Comparison of ENCODE assay signal across 8 mouse cellular contexts in the genomic region with DNA sequence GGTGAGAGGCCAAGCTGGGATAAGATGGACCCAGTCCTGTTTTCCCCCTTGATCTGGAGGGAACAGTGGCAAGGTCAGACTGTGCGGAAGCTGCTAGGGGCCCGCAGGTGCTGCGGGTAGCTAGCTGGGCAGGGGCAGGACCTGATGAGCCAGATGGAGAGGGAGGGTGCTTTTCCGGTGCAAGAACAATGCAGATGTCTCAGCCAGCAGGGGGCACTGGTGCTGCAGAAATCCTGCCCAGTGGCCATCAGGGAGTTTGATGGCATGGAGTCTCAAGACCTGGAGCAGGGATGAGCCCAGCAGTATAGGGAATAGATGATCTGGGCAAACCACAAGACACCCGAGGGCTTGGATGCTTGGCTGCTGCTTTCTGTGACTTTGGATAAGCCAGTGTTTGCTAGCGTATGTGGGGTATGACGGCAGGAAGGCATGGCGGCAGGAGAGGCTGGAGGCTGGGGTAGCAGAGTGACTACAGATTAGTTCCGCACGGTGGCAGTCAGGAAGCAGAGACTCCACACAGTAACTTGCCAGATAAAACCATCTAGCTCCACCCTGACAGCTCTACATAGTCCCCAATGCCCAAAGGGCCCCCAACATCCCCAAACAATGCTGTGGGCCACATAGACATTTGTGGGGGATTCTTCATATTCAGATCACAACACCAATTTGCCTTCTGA. TPM values are rescaled to one million over a fixed set of nuclear protein-coding genes. Genes with fewer than 3 reads are reported as not detected.
DNase-seq lines count a peak whose midpoint lies in the region; ATAC-seq lines count a peak whose summit lies in the region.

No protein-coding gene starts in this region.

- no peak overlapping the region for H3K27ac ChIP-seq in forebrain, embryonic 11.5 days (ENCODE audit: low read depth, low read length)
- no peak overlapping the region for H3K27ac ChIP-seq in hindbrain, embryonic 13.5 days
- no peak overlapping the region for H3K27ac ChIP-seq in limb, embryonic 10.5 days
- H3K27ac ChIP-seq in neural tube, embryonic 11.5 days (ENCODE audit: low read depth, low read length), result no peak overlapping the region

- no peak overlapping the region for H3K4me2 ChIP-seq in forebrain, embryonic 11.5 days (ENCODE audit: low read depth, low read length, severe bottlenecking)
- no peak overlapping the region for H3K4me2 ChIP-seq in hindbrain, embryonic 13.5 days
- no peak overlapping the region for H3K4me2 ChIP-seq in neural tube, embryonic 11.5 days (ENCODE audit: low read depth)

- no peaks in the 10 kb centered on the region for H3K27me3 ChIP-seq in forebrain, embryonic 11.5 days (ENCODE audit: control insufficient read depth, insufficient read depth, low read length)
- no peaks in the 10 kb centered on the region; the same call in 1 of the 2 replicates for H3K27me3 ChIP-seq in hindbrain, embryonic 13.5 days
- no peaks in the 10 kb centered on the region for H3K27me3 ChIP-seq in limb, embryonic 10.5 days (ENCODE audit: low read depth, poor library complexity, severe bottlenecking)
- H3K27me3 ChIP-seq in neural tube, embryonic 11.5 days (ENCODE audit: control insufficient read depth, insufficient read depth, low read length), result no peaks in the 10 kb centered on the region

- H3K9me3 ChIP-seq in forebrain, embryonic 11.5 days (ENCODE audit: control insufficient read depth, low read length), result no peaks in the 10 kb centered on the region
- no peaks in the 10 kb centered on the region for H3K9me3 ChIP-seq in hindbrain, embryonic 13.5 days
- no peaks in the 10 kb centered on the region for H3K9me3 ChIP-seq in limb, embryonic 10.5 days (replicated peaks)
- no peaks in the 10 kb centered on the region for H3K9me3 ChIP-seq in neural tube, embryonic 11.5 days (ENCODE audit: control insufficient read depth, low read length)

- no peaks in the 10 kb centered on the region for H3K4me1 ChIP-seq in forebrain, embryonic 11.5 days (replicated peaks; ENCODE audit: control insufficient read depth, insufficient read depth, low read length)
- H3K4me1 ChIP-seq in hindbrain, embryonic 13.5 days (replicated peaks), result peaks cover 24% of the 10 kb centered on the region
- peaks cover 20% of the 10 kb centered on the region for H3K4me1 ChIP-seq in limb, embryonic 10.5 days
- no peaks in the 10 kb centered on the region for H3K4me1 ChIP-seq in neural tube, embryonic 11.5 days (ENCODE audit: control insufficient read depth, insufficient read depth, low read length)

- WGBS in forebrain, embryonic 11.5 days, result 26% methylated on average over 10 of the region's 10 CpGs
- WGBS in hindbrain, embryonic 13.5 days, result 29% methylated on average over 10 of the region's 10 CpGs
- WGBS in limb, embryonic 10.5 days, result 40% methylated on average over 10 of the region's 10 CpGs
- WGBS in neural tube, embryonic 11.5 days, result 39% methylated on average over 10 of the region's 10 CpGs

- H3K36me3 ChIP-seq in forebrain, embryonic 11.5 days (ENCODE audit: control insufficient read depth, insufficient read depth, low read length), result no peaks in the 10 kb centered on the region
- H3K36me3 ChIP-seq in hindbrain, embryonic 13.5 days, result no peaks in the 10 kb centered on the region
- no peaks in the 10 kb centered on the region for H3K36me3 ChIP-seq in limb, embryonic 10.5 days
- no peaks in the 10 kb centered on the region for H3K36me3 ChIP-seq in neural tube, embryonic 11.5 days (ENCODE audit: control insufficient read depth, insufficient read depth, low read length)

- peak; percentile 73 for DNase-seq in layer of hippocampus, adult 11-12 months (ENCODE audit: low spot score)
- DNase-seq in layer of hippocampus, adult 9-11 months, result no peak
- peak; percentile 81 for DNase-seq in brain, adult 2 months (ENCODE audit: low read depth, low spot score)
- DNase-seq in forebrain, embryonic 11.5 days (ENCODE audit: low spot score), result peak; percentile 88
- peak; percentile 73 for DNase-seq in limb, embryonic 10.5 days (ENCODE audit: low spot score)
- DNase-seq in neural tube, embryonic 11.5 days (ENCODE audit: low spot score), result peak; percentile 72
- no peak for DNase-seq in urinary bladder, postnatal 36 days (ENCODE audit: low spot score in 2 of 2)

- H3K4me3 ChIP-seq in forebrain, embryonic 11.5 days (ENCODE audit: low read depth, low read length), result no peak overlapping the region
- H3K4me3 ChIP-seq in hindbrain, embryonic 13.5 days, result no peak overlapping the region
- H3K4me3 ChIP-seq in limb, embryonic 10.5 days, result no peak overlapping the region
- no peak overlapping the region for H3K4me3 ChIP-seq in neural tube, embryonic 11.5 days (ENCODE audit: low read depth, low read length)

- no peak overlapping the region for H3K9ac ChIP-seq in forebrain, embryonic 11.5 days (ENCODE audit: low read length)
- no peak overlapping the region; the same call in 1 of the 2 replicates for H3K9ac ChIP-seq in hindbrain, embryonic 13.5 days
- no peak overlapping the region for H3K9ac ChIP-seq in neural tube, embryonic 11.5 days (ENCODE audit: low read length)

- ATAC-seq in forebrain, embryonic 11.5 days (replicated peaks; ENCODE audit: low FRiP score), result peak; percentile 42; the same call in 1 of the 2 replicates
- peak; percentile 50; the same call in 1 of the 2 replicates for ATAC-seq in hindbrain, embryonic 13.5 days (ENCODE audit: low FRiP score)
- ATAC-seq in neural tube, embryonic 11.5 days (ENCODE audit: insufficient read depth, low FRiP score, low TSS enrichment), result no peak

RNA-seq across cellular contexts. Expression of a gene that starts 55.0 kb away (rescaled TPM):
- not detected in 2 replicates for polyA plus RNA-seq in forebrain, embryonic 11.5 days (2014; fragmentation: Nextera tagmentation; extraction: Ambion mirVana)
- polyA plus RNA-seq in hindbrain, embryonic 13.5 days (2015; fragmentation: Nextera tagmentation; extraction: Ambion mirVana), result 0.12 TPM in 1 of 2 replicates, not detected in the other
- not detected in 2 replicates for polyA plus RNA-seq in limb, embryonic 10.5 days (2016; fragmentation: Nextera tagmentation; extraction: Ambion mirVana)
- not detected in 2 replicates for polyA plus RNA-seq in neural tube, embryonic 11.5 days (2014; fragmentation: Nextera tagmentation; extraction: Ambion mirVana)

Comparison
In these comparisons a context has a peak if more than half of its experiments do, and no peak if none do; other contexts are left out.
1. DNase-seq: peak in layer of hippocampus, adult 11-12 months (single experiment), brain, adult 2 months (single experiment), forebrain, embryonic 11.5 days (single experiment), limb, embryonic 10.5 days (single experiment) and neural tube, embryonic 11.5 days (single experiment); none in layer of hippocampus, adult 9-11 months (single experiment) and urinary bladder, postnatal 36 days (0 of 2).